Mouse (Mus musculus) heart, adult 18-20 months (tissue): ENCODE results near the gene Kcnmb4. TPM values are rescaled to one million over a fixed set of nuclear protein-coding genes. Genes with fewer than 3 reads are reported as not detected.
A peak's percentile ranks its signal among the peaks of the same experiment; 100 is the strongest.

ENCODE experiments used
- DNase-seq, 2 experiments: peaks; one replicate each; pipeline ENCODE4 v3.0.0; 2021 to 2022; ENCODE audit warnings: mixed read lengths in 1 of 2
- total RNA-seq, 2 experiments: library from RNA; stranded (reverse); gene quantifications; 2 replicates each; pipeline ENCODE4 v1.2.3; 2021

Gene Kcnmb4
- total RNA-seq, 2 experiments from 2014 or later: 0.32 to 0.64 TPM

GRCm38 (mm10) chr10:116450621-116451020 is 23.1 kb downstream of the Kcnmb4 start:
- DNase-seq: no peak

DNA sequence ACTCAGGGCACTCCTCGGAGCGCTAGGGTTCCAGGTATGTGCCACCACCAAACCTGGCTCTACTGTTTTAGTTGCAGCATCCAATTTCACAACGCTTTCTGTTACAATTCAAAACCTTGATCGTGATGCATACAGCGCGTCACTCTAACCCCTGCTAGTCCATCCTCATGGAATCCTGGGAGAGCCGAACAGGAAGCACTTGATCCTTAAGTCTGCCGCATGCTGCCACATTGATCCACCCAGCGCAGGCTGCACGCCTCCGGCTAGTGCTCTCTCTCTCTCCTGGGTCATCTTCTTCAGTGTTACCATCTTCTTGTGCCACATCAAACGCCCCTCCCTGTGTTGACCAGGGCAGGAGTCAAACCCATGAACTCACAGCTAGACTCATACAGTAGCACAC is 25.5 kb downstream of the Kcnmb4 start:
- no peak for DNase-seq

GRCm38 (mm10) chr10:116447176-116447575 is 26.5 kb downstream of the Kcnmb4 start:
- DNase-seq: no peak

DNA sequence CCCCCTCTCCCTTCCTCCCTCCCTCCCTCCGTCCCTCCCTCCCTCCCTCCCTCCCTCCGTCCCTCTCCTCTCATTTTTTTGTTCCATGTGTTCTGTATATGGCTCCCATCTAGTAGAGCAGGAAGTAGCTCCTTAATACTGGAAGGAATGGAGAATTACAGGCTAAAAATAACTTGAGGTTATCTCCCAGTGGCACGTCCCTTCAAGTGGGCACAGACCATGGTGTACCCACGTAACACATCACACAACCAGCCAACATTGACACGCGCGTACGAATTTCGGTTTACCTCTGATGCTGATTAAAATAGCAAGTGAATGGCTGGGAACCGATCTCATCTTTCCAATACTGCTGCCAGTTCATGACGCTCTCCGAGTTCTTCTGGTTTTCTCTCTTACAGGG is 27.6 kb downstream of the Kcnmb4 start:
- no peak for DNase-seq

DNA sequence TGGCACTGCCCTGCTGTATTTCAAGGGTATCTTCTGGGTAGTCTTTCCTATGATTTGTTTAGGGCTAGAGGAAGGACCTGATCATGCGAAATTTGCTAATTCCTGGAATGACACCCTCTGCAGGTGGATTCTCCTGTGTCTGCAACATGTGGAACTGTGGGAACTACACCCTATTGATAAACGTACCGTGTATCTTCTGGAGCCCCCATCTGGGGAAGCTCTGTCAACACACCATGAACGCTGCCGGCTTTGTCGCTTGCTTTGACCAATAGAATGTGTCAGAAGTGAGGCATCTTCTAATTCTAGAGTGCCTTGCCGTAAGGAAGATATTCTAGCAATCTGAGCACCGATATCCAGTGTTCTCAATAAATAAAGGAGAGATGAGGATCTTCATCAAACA is 28.9 kb downstream of the Kcnmb4 start:
- DNase-seq: no peak

DNA sequence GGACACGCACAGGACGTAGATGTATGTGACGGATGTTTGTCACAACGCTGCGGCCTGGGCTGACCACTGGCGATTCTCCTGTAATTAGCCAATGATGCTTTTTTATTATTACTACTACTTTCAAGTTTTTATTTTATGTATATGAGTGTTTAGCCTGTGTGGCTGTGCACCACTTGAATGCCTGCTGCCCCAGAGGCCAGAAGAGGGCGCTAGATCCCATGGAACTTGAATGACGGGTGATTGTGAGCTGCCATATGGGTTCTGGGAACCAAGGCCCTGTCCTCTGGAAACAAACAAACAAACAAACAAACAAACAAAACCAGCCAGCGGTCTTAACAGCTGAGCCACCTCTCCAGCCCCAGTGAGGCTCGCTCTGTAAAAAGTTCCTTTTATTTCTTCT is 29.3 kb downstream of the Kcnmb4 start:
- no peak for DNase-seq

GRCm38 (mm10) chr10:116440946-116441345 is 32.7 kb downstream of the Kcnmb4 start:
- DNase-seq: no peak

DNA sequence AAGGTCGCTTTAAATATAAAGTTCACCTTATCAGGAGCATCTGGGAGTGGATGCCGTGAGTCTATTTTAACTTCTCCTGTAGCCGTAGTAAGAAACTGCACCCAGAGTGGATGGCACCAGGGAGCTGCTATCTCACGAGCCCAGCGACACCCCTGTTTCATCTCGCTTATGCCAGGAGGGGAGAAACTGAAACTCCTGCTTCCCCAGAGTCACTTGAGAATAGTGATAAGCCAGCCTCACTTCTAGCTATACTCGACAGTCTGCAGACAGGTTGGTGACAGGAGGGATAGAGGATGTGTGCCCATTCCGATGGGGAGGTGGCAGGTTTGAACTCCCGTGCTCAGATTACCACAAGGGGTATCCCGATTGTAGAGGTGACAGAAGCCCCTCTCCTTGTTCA is 33.6 kb downstream of the Kcnmb4 start:
- DNase-seq: no peak

DNA sequence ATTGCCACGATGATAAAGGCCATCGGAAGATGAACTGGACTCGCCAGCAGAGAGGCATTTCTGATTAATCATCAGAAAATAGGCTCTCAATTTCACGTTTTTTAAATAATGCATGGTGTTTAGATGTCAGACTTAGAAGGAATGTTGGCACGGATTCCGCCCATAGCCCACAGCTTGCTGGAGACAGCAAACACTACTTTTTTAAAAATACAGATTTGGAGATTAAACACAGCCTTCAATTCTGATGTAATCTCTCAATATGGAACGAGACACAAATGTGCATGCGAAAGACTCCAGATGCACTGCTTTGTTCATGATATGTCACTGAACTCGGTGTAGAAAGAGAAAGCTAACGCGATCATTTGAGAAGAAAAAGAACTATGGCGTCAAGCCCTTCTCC is 38.2 kb downstream of the Kcnmb4 start:
- DNase-seq: no peak

GRCm38 (mm10) chr10:116432421-116432820 is 41.3 kb downstream of the Kcnmb4 start:
- peak; percentile 28 for DNase-seq

DNA sequence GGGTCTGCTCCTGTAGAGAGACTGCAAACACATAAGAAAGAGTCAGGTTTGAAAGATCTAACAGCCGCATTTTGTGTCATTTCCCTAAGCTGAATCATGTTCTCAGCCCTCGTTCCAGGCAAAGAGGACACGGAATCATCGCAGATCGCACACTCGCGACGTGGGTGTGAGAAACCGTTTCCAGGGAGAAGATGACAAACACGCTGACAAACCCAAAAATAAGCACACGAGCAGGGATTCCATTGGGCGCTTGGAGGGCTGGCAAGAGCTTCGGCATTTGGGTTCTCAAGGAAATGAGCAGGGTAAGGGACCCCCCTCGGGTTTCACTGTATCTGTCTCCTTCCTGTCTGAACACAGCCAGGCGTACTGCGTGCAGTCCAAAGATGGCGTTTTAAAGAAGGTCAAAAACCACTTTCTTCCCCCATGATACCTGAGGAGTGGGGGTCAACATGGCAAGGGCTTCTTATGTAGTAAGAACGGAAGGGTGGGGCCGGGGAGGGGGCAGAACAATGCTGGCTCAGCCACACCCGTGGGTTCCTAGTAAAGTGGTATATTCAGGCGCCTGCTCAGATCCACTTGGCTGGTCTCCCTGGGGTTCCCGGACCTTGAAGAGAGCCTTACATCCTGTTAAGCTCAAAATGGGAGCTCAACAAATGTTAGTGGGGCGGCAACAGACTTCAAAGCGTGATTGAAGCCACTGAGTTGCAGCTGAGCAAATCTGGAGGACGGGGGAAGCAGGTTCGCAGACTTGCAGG is 45.5 kb downstream of the Kcnmb4 start:
- no peak for DNase-seq

GRCm38 (mm10) chr10:116426176-116426575 is 47.5 kb downstream of the Kcnmb4 start:
- no peak for DNase-seq

- DNase-seq: no peak
These were observed 48.8 kb downstream of the Kcnmb4 start for GRCm38 (mm10) chr10:116424921-116425320.

GRCm38 (mm10) chr10:116422551-116422950 is 51.1 kb downstream of the Kcnmb4 start:
- no peak for DNase-seq

GRCm38 (mm10) chr10:116420976-116421375 is 52.7 kb downstream of the Kcnmb4 start:
- DNase-seq: no peak

- no peak for DNase-seq
These were observed 55.5 kb downstream of the Kcnmb4 start for GRCm38 (mm10) chr10:116418121-116418726.

DNA sequence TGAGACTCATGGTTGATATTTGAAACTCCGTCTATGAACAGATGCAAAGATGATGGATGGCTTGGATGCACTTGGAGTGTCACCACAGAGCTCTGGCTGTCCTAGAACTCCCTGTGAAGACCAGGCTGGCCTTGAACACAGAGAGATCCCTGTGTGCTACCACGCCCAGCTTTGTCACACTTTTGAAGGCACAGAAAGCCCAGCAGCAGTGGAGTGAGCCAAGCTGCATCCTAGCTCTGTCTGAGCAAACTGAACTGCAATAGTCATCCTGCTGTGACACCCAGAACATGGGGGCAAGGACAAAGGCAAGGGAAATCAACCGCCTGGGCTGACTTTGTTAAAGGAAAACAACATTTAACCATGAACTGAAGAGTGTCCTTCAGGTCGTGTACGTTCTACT is 57.0 kb downstream of the Kcnmb4 start:
- DNase-seq: no peak

DNA sequence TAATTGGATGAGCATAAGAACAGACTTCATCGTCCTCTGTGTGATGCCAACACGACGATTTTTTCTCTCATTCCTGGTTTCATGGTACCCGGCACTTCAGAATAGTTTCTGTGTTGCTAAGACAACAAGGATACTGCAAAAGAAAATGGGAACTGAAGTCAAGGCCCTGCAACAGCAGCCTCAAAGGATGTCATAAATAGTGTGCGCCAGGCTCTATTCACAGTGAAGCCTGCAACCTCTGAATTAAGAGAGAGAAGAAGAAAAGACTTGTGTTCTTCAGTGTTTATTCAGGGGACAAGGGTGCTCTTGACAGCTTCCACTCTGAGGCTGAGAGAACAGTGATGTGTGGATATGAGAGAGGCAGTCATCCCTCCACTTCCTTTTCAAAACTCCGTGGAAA is 57.5 kb downstream of the Kcnmb4 start:
- no peak for DNase-seq

- DNase-seq: no peak
These were observed 62.9 kb downstream of the Kcnmb4 start for GRCm38 (mm10) chr10:116410826-116411225.

GRCm38 (mm10) chr10:116407684-116408359 is 65.9 kb downstream of the Kcnmb4 start:
- no peak for DNase-seq

DNA sequence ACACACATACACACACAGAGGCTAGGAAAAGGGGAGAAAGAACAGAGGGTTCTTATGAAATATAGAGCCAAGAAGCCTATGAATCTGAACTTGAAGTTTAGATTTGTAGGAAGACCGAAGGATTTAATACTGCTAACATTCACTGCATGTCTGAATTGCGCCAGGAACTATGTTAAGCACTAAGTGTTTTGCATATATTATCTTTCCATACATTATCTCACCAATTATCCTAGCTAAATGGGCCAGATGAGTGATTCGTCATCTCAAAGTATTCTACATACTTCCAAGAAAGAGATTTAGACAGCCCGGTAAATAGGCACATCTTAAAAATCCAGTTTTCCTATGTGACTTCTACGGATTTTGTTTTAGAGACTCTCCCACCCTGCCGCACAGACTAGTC is 68.7 kb downstream of the Kcnmb4 start:
- no peak for DNase-seq

GRCm38 (mm10) chr10:116403679-116404078 is 70.0 kb downstream of the Kcnmb4 start:
- no peak for DNase-seq

DNA sequence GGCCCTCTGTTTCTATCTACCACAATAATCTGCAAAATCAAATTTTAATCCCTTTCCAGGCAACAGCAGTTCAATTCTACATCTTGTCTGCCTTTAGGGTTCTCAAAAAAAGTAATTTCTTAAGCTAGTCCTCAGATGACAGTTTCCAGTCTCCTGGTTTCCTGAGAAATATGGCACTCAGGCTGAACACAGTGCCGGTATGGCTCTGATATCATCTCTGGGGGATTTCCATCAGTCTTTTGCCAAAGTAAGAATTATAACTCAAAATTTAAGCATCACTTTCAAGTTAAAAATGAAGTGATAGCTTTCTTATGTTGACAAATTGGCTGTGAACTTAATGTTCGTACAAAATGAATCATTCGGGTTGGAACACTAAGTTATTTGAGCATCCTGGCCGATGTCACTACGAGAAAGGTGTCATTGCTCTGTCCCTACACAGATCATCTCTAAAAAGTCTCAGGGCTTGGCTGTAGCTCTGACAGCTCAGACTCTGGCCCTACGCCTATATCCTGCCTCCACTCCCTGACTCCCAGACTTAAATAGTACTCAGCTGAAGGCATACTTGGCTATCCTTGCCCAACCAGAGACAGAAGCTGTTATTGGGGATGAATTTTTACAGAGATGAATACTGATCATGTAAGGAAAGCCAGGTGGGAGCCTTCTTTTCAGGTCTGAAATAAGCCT is 70.8 kb downstream of the Kcnmb4 start:
- DNase-seq: no peak
